Mouse (Mus musculus) inflammation-experienced regulatory T-cells (primary cell): Measurements from ENCODE around the gene Olfr368. TPM values are rescaled to one million over a fixed set of nuclear protein-coding genes. Genes with fewer than 3 reads are reported as not detected.

Experiments
- polyA plus RNA-seq, 2 experiments: library from polyadenylated mRNA; unstranded; fragments of 100-300 nt; shearing (Covaris generic); gene quantifications; one replicate each; pipeline ENCODE4 v1.2.1; 2017

Gene Olfr368
- not detected for polyA plus RNA-seq

GRCm38 (mm10) chr2:37326215-37326614 is at the start of gene Olfr368:
Olfr368 (plus strand) TSS chr2:37326515.

GRCm38 (mm10) chr2:37358633-37359540 is 32.6 kb downstream of the Olfr368 start, which contains the start of gene Pdcl:
Pdcl (minus strand) TSS chr2:37359332.

Other genes with a start within 250 kb of the Olfr368 start
- gene Olfr361, start 237.2 kb upstream of the Olfr368 start, polyA plus RNA-seq = under 1 TPM; 0.07 to 0.10 TPM
- not detected for gene Olfr362, start 208.6 kb upstream of the Olfr368 start, polyA plus RNA-seq
- not detected for gene Olfr364-ps1, start 187.2 kb upstream of the Olfr368 start, polyA plus RNA-seq
- under 1 TPM; 0.02 to 0.05 TPM for gene Olfr365, start 138.3 kb upstream of the Olfr368 start, polyA plus RNA-seq
- not detected for gene Olfr366, start 114.9 kb upstream of the Olfr368 start, polyA plus RNA-seq
- gene Pdcl, start 32.8 kb downstream of the Olfr368 start, polyA plus RNA-seq = 10 to 100 TPM; 24.8 to 32.0 TPM
- gene Rc3h2, start 96.4 kb downstream of the Olfr368 start, polyA plus RNA-seq = 10 to 100 TPM; 27.2 to 42.1 TPM
- 1 to 10 TPM; 4.5 to 6.0 TPM for gene Zbtb26, start 116.6 kb downstream of the Olfr368 start, polyA plus RNA-seq
- gene Zbtb6, start 116.7 kb downstream of the Olfr368 start, polyA plus RNA-seq = 1 to 10 TPM; 4.1 to 4.5 TPM
- gene Rabgap1, start 116.8 kb downstream of the Olfr368 start, polyA plus RNA-seq = 10 to 100 TPM; 48.4 to 50.9 TPM
- gene Gpr21, start 189.8 kb downstream of the Olfr368 start, polyA plus RNA-seq = 1 to 10 TPM; 1.1 TPM